Mouse (Mus musculus) stomach, postnatal 0 days (tissue): ENCODE measurements at regions not wholly inside any gene's neighbourhood (a gene's known extent, or its start where the extent isn't known, plus 50 kb on each side); places are given as distances from the start of the nearest gene placed in this dataset. TPM values are rescaled to one million over a fixed set of nuclear protein-coding genes. Genes with fewer than 3 reads are reported as not detected.

ENCODE experiments used
- ATAC-seq: fragments of 200-750 bp; cut with Nextera tagmentation; 2 replicates; pipeline ENCODE4 v1.8.0; 2017; ENCODE audit not compliant: low FRiP score, low TSS enrichment
- DNase-seq: peaks from one replicate; pipeline ENCODE4 v3.0.0-alpha.2; 2016; ENCODE audit warnings: low spot score
- H3K27ac ChIP-seq: fragments of 300-500 bp; sonication (generic); replicated peaks from 2 replicates; pipeline ENCODE4 v1.5.1; 2014; ENCODE audit warnings: mild to moderate bottlenecking, control low read depth
- H3K27me3 ChIP-seq: fragments of 300-500 bp; sonication (generic); 2 replicates; pipeline ENCODE4 v1.6.1; 2014; ENCODE audit warnings: low read length; ENCODE audit not compliant: control insufficient read depth, insufficient read depth
- H3K36me3 ChIP-seq: fragments of 300-500 bp; sonication (generic); 2 replicates; pipeline ENCODE4 v1.6.1; 2014; ENCODE audit warnings: low read length, mixed read lengths; ENCODE audit not compliant: control insufficient read depth, insufficient read depth
- H3K4me1 ChIP-seq: fragments of 300-500 bp; sonication (generic); replicated peaks from 2 replicates; pipeline ENCODE4 v1.6.1; 2014; ENCODE audit warnings: antibody characterized with exemption; ENCODE audit not compliant: control insufficient read depth, insufficient read depth
- H3K4me2 ChIP-seq: fragments of 300-500 bp; sonication (generic); replicated peaks from 2 replicates; pipeline ENCODE4 v1.6.1; 2014; ENCODE audit warnings: low read depth, mild to moderate bottlenecking, control low read depth, moderate library complexity
- H3K4me3 ChIP-seq: fragments of 300-500 bp; sonication (generic); 2 replicates; pipeline ENCODE4 v1.5.1; 2014; ENCODE audit warnings: low read depth, low read length, control low read depth
- H3K9ac ChIP-seq: fragments of 300-500 bp; sonication (generic); 2 replicates; pipeline ENCODE4 v1.6.1; 2014; ENCODE audit warnings: mild to moderate bottlenecking, low read length, control low read depth, mixed read lengths
- H3K9me3 ChIP-seq: fragments of 300-500 bp; sonication (generic); 2 replicates; pipeline ENCODE4 v1.6.1; 2016; ENCODE audit warnings: low read length; ENCODE audit not compliant: control insufficient read depth
- CTCF ChIP-seq: IDR thresholded peaks from 2 replicates; pipeline ENCODE4 v1.5.1; 2016; ENCODE audit warnings: antibody characterized with exemption, low read depth, mild to moderate bottlenecking, moderate library complexity
- EP300 ChIP-seq: optimal IDR thresholded peaks from 2 replicates; pipeline ENCODE3; 2016; ENCODE audit warnings: antibody characterized with exemption
- WGBS: fragments of 180-500 bp; shearing (Covaris S2); extraction: QIAGEN DNeasy Blood & Tissue Kit; methylation state at CpG from one replicate; pipeline ENCODE4 v1.1.7; 2014; 5-methylcytosine and 5-hydroxymethylcytosine counted together
- microRNA-seq: library from miRNA; unstranded; fragments of <30 nt; microRNA quantifications from one replicate; pipeline ENCODE4, GENCODE M21; 2016

GRCm38 (mm10) chr4:137117471-137118331 lies 69.1 kb upstream of the Zbtb40 start:
- Histone ChIP-seq H3K9ac (peak overlapping the region; percentile 13; the same call in 1 of the 2 replicates), H3K27ac (no peak overlapping the region), H3K4me3 (peak overlapping the region; percentile 28), H3K27me3 (no peaks in the 10 kb centered on the region), H3K4me1 (no peaks in the 10 kb centered on the region), H3K36me3 (no peaks in the 10 kb centered on the region), H3K4me2 (peak overlapping the region; percentile 57), H3K9me3 (no peaks in the 10 kb centered on the region)
- no peak for TF ChIP-seq EP300
- TF ChIP-seq CTCF = peak; percentile 17; the same call in 1 of the 2 replicates
- peak; percentile 92 for DNase-seq
- ATAC-seq = peak; percentile 63
- 2% methylated on average over 26 of the region's 27 CpGs for WGBS

GRCm38 (mm10) chr4:137115062-137115461 lies 66.5 kb upstream of the Zbtb40 start:
- 59% methylated on average over 14 of the region's 14 CpGs for WGBS
- Histone ChIP-seq H3K27me3 (no peaks in the 10 kb centered on the region), H3K36me3 (no peaks in the 10 kb centered on the region), H3K9ac (no peak overlapping the region), H3K27ac (no peak overlapping the region), H3K4me2 (no peak overlapping the region), H3K4me1 (no peaks in the 10 kb centered on the region), H3K9me3 (no peaks in the 10 kb centered on the region), H3K4me3 (no peak overlapping the region)
- TF ChIP-seq EP300 = no peak
- no peak for TF ChIP-seq CTCF
- DNase-seq = no peak
- ATAC-seq = no peak

- H3K27me3 ChIP-seq = no peaks in the 10 kb centered on the region
- WGBS = 67% methylated on average over 10 of the region's 10 CpGs
- TF ChIP-seq EP300 (no peak), CTCF (no peak)
- no peak overlapping the region for H3K27ac ChIP-seq
- no peaks in the 10 kb centered on the region for H3K4me1 ChIP-seq
- no peaks in the 10 kb centered on the region for H3K9me3 ChIP-seq
- no peak overlapping the region for H3K4me2 ChIP-seq
- no peak for ATAC-seq
- H3K36me3 ChIP-seq = no peaks in the 10 kb centered on the region
- H3K4me3 ChIP-seq = no peak overlapping the region
- no peak for DNase-seq
- H3K9ac ChIP-seq = no peak overlapping the region
Measured at GRCm38 (mm10) chr4:137110276-137110675, 61.7 kb upstream of the Zbtb40 start.

GRCm38 (mm10) chr4:137104447-137105044 lies 55.9 kb upstream of the Zbtb40 start:
- ATAC-seq (no peak), DNase-seq (no peak)
- Histone ChIP-seq H3K9me3 (no peaks in the 10 kb centered on the region), H3K27ac (no peak overlapping the region), H3K4me1 (no peaks in the 10 kb centered on the region), H3K4me3 (no peak overlapping the region), H3K27me3 (no peaks in the 10 kb centered on the region), H3K36me3 (no peaks in the 10 kb centered on the region), H3K4me2 (no peak overlapping the region), H3K9ac (no peak overlapping the region)
- TF ChIP-seq CTCF (no peak), EP300 (no peak)
- 82% methylated on average over 10 of the region's 10 CpGs for WGBS

- H3K4me2 ChIP-seq = no peak overlapping the region
- no peaks in the 10 kb centered on the region for H3K9me3 ChIP-seq
- H3K9ac ChIP-seq = no peak overlapping the region
- TF ChIP-seq EP300 (no peak), CTCF (no peak)
- no peak overlapping the region for H3K4me3 ChIP-seq
- H3K36me3 ChIP-seq = no peaks in the 10 kb centered on the region
- ATAC-seq (no peak), DNase-seq (peak; percentile 37)
- 70% methylated on average over 12 of the region's 12 CpGs for WGBS
- H3K4me1 ChIP-seq = no peaks in the 10 kb centered on the region
- H3K27me3 ChIP-seq = no peaks in the 10 kb centered on the region
- no peak overlapping the region for H3K27ac ChIP-seq
Measured at GRCm38 (mm10) chr4:137101169-137101568, 52.6 kb upstream of the Zbtb40 start.

- no peaks in the 10 kb centered on the region for H3K4me1 ChIP-seq
- 99% methylated on average over 4 of the region's 4 CpGs for WGBS
- H3K27ac ChIP-seq = no peak overlapping the region
- no peak overlapping the region for H3K4me2 ChIP-seq
- H3K9me3 ChIP-seq = no peaks in the 10 kb centered on the region
- no peak overlapping the region for H3K9ac ChIP-seq
- no peak for TF ChIP-seq CTCF
- no peak for TF ChIP-seq EP300
- ATAC-seq (no peak), DNase-seq (no peak)
- H3K27me3 ChIP-seq = no peaks in the 10 kb centered on the region
- no peaks in the 10 kb centered on the region for H3K36me3 ChIP-seq
- no peak overlapping the region for H3K4me3 ChIP-seq
Measured at GRCm38 (mm10) chr4:137100756-137101155, 52.2 kb upstream of the Zbtb40 start.

Small RNA genes lying in the stretch of these regions (microRNA-seq; reads per million reads assigned to microRNA genes)
- gene Gm23263 = not detected
- not detected for gene Gm25399
